Mouse (Mus musculus) hindbrain, embryonic 10.5 days (tissue): Measurements from ENCODE around the gene Ccdc80. TPM values are rescaled to one million over a fixed set of nuclear protein-coding genes. Genes with fewer than 3 reads are reported as not detected.

ENCODE experiments used
- polyA plus RNA-seq: library from polyadenylated mRNA; unstranded; fragments of >200 nt; fragmentation: Nextera tagmentation; extraction: Ambion mirVana; gene quantifications from 2 replicates; pipeline ENCODE4 v1.2.1, GENCODE M21; 2016

The Ccdc80 gene
- polyA plus RNA-seq, 1 experiment from 2014 or later: 26.8 TPM

Other genes with a start within 250 kb of the Ccdc80 start
- not detected in 2 replicates for gene Cd200r2, start 226.3 kb upstream of the Ccdc80 start, polyA plus RNA-seq
- not detected in 2 replicates for gene Cd200r3, start 149.7 kb upstream of the Ccdc80 start, polyA plus RNA-seq
- 14.6 and 16.6 TPM in 2 replicates for gene Slc35a5, start 65.3 kb downstream of the Ccdc80 start, polyA plus RNA-seq
- gene Atg3, start 65.4 kb downstream of the Ccdc80 start, polyA plus RNA-seq: 36.5 and 36.9 TPM in 2 replicates
- gene Btla, start 130.9 kb downstream of the Ccdc80 start, polyA plus RNA-seq: 0.24 and 0.30 TPM in 2 replicates